Mouse (Mus musculus) macrophage (primary cell): ENCODE results near the gene Gm8764. TPM values are rescaled to one million over a fixed set of nuclear protein-coding genes. Genes with fewer than 3 reads are reported as not detected.
"Not testable (repeated sequence)": the region's sequence is repeated elsewhere in the genome, so short reads cannot be mapped to it uniquely, and the experiment has no call there.

Experiments
- H3K27ac ChIP-seq: fragments of 350-480 bp; formaldehyde crosslinking; 2 replicates; pipeline ENCODE4 v1.9.0; 2021
- H3K36me3 ChIP-seq: fragments of 350-480 bp; formaldehyde crosslinking; 2 replicates; pipeline ENCODE4 v1.9.0; 2021; ENCODE audit errors: inconsistent target
- H3K4me3 ChIP-seq: fragments of 350-480 bp; formaldehyde crosslinking; 2 replicates; pipeline ENCODE4 v1.9.0; 2021; ENCODE audit errors: inconsistent target
- H3K79me2 ChIP-seq: fragments of 350-480 bp; formaldehyde crosslinking; 2 replicates; pipeline ENCODE4 v1.9.0; 2021; ENCODE audit errors: inconsistent target
- WGBS: methylation state at CpG from one replicate; pipeline ENCODE4 v1.1.7; 2026; ENCODE audit warnings: inconsistent platforms; ENCODE audit not compliant: missing documents; 5-methylcytosine and 5-hydroxymethylcytosine counted together
- polyA plus RNA-seq: library from polyadenylated mRNA; stranded (reverse); fragments of 250-400 nt; gene quantifications from 3 replicates; pipeline ENCODE4 v1.2.4, GENCODE M21; 2018; ENCODE audit warnings: inconsistent platforms
- total RNA-seq, 78 experiments: library from RNA; depleted of rRNA; stranded (reverse); fragments of 250-400 nt; gene quantifications; 1 replicate in 9 of 78; 2 replicates in 24 of 78; 3 replicates in 43 of 78; 4 replicates in 2 of 78; pipeline ENCODE4 v1.2.4; 2018; ENCODE audit warnings: inconsistent platforms in 56 of 78

Gm8764 gene
- total RNA-seq (2018; cell fraction: chromatin; rRNA removed) = not detected
- not detected for total RNA-seq (2018; cell fraction: cytosol; rRNA removed)
- total RNA-seq (2018; cell fraction: nucleus; rRNA removed) = not detected
- not detected in 3 replicates for polyA plus RNA-seq

GRCm38 (mm10) chr10:104159706-104160105, at the start of gene Gm8764:
Gene Gm8764 (plus strand): TSS chr10:104160006.
- not testable (repeated sequence) for H3K79me2 ChIP-seq, H3K27ac ChIP-seq, H3K36me3 ChIP-seq, H3K4me3 ChIP-seq
- WGBS = no CpG with 5 or more reads among the region's 3 CpGs

- no peaks in the 10 kb centered on the region for H3K79me2 ChIP-seq
- whole genome bisulfite sequencing = 80% methylated on average over 3 of the region's 3 CpGs
- no peak overlapping the region for H3K27ac ChIP-seq
- no peak overlapping the region for H3K4me3 ChIP-seq
- no peaks in the 10 kb centered on the region for H3K36me3 ChIP-seq
Observed at GRCm38 (mm10) chr10:104110044-104110443, 49.8 kb upstream of the Gm8764 start.

GRCm38 (mm10) chr10:104118312-104118711, 41.5 kb upstream of the Gm8764 start:
- Histone ChIP-seq H3K4me3 (no peak overlapping the region), H3K27ac (no peak overlapping the region), H3K79me2 (no peaks in the 10 kb centered on the region), H3K36me3 (no peaks in the 10 kb centered on the region)
- 43% methylated on average over 2 of the region's 2 CpGs for WGBS

DNA sequence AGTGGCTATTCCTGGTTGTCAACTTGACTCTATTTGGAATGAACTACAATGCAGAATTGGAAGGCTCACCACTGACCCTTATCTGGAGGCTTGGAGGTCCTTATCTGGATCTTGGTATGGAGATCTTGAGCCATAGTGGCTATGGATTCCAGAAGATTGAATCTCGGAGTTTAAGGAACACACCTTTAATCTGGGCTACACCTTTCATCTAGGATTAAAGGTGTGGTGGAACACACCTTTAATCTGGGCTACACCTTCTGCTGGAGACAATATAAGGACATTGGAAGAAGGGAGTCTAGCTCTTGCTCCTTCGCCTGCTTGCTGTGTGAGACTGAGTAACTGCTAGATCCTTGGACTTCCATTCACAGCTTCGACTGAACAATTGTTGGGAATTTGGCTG, 17.1 kb upstream of the Gm8764 start, which contains the start of gene Gm21293:
Gm21293 (plus strand) TSS at position 301 of the 400 bp plus-strand sequence.
- H3K36me3 ChIP-seq, H3K79me2 ChIP-seq, H3K4me3 ChIP-seq, H3K27ac ChIP-seq: not testable (repeated sequence)
- WGBS = no CpG with 5 or more reads among the region's 3 CpGs

DNA sequence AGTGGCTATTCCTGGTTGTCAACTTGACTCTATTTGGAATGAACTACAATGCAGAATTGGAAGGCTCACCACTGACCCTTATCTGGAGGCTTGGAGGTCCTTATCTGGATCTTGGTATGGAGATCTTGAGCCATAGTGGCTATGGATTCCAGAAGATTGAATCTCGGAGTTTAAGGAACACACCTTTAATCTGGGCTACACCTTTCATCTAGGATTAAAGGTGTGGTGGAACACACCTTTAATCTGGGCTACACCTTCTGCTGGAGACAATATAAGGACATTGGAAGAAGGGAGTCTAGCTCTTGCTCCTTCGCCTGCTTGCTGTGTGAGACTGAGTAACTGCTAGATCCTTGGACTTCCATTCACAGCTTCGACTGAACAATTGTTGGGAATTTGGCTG, 8.6 kb upstream of the Gm8764 start, which contains the start of gene Gm6763:
Gm6763 (plus strand) TSS at position 301 of the 400 bp plus-strand sequence.
- not testable (repeated sequence) for H3K36me3 ChIP-seq, H3K79me2 ChIP-seq, H3K4me3 ChIP-seq, H3K27ac ChIP-seq
- no CpG with 5 or more reads among the region's 3 CpGs for WGBS

- not testable (repeated sequence) for H3K79me2 ChIP-seq, H3K4me3 ChIP-seq
- WGBS = no CpG with 5 or more reads among the region's 3 CpGs
Observed at GRCm38 (mm10) chr10:104168215-104168614, 8.4 kb downstream of the Gm8764 start, which contains the start of gene Gm21304. Gene Gm21304 (plus strand): TSS chr10:104168515.

GRCm38 (mm10) chr10:104176724-104177123, 16.9 kb downstream of the Gm8764 start, which contains the start of gene Gm21312:
Gene Gm21312 (plus strand): TSS chr10:104177024.
- H3K79me2 ChIP-seq, H3K4me3 ChIP-seq, H3K27ac ChIP-seq, H3K36me3 ChIP-seq: not testable (repeated sequence)
- no CpG with 5 or more reads among the region's 3 CpGs for WGBS

More at GRCm38 (mm10) chr10:104168215-104168614, 8.4 kb downstream of the Gm8764 start, which contains the start of gene Gm21304:
- not testable (repeated sequence) for H3K27ac ChIP-seq, H3K36me3 ChIP-seq

GRCm38 (mm10) chr10:104185233-104185632, 25.4 kb downstream of the Gm8764 start, which contains the start of gene Gm20765:
Gene Gm20765 (plus strand): TSS chr10:104185533.
- H3K27ac ChIP-seq, H3K36me3 ChIP-seq, H3K79me2 ChIP-seq, H3K4me3 ChIP-seq: not testable (repeated sequence)
- no CpG with 5 or more reads among the region's 3 CpGs for WGBS

DNA sequence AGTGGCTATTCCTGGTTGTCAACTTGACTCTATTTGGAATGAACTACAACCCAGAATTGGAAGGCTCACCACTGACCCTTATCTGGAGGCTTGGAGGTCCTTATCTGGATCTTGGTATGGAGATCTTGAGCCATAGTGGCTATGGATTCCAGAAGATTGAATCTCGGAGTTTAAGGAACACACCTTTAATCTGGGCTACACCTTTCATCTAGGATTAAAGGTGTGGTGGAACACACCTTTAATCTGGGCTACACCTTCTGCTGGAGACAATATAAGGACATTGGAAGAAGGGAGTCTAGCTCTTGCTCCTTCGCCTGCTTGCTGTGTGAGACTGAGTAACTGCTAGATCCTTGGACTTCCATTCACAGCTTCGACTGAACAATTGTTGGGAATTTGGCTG, 33.9 kb downstream of the Gm8764 start, which contains the start of gene Gm4340:
Gm4340 (plus strand) TSS at position 301 of the 400 bp plus-strand sequence.
- H3K4me3 ChIP-seq, H3K79me2 ChIP-seq, H3K27ac ChIP-seq, H3K36me3 ChIP-seq: not testable (repeated sequence)
- no CpG with 5 or more reads among the region's 3 CpGs for WGBS

GRCm38 (mm10) chr10:104209655-104210054, 49.8 kb downstream of the Gm8764 start:
- Histone ChIP-seq H3K36me3 (no peaks in the 10 kb centered on the region), H3K27ac (no peak overlapping the region), H3K4me3 (no peak overlapping the region), H3K79me2 (no peaks in the 10 kb centered on the region)
- no CpG with 5 or more reads among the region's 1 CpGs for WGBS

DNA sequence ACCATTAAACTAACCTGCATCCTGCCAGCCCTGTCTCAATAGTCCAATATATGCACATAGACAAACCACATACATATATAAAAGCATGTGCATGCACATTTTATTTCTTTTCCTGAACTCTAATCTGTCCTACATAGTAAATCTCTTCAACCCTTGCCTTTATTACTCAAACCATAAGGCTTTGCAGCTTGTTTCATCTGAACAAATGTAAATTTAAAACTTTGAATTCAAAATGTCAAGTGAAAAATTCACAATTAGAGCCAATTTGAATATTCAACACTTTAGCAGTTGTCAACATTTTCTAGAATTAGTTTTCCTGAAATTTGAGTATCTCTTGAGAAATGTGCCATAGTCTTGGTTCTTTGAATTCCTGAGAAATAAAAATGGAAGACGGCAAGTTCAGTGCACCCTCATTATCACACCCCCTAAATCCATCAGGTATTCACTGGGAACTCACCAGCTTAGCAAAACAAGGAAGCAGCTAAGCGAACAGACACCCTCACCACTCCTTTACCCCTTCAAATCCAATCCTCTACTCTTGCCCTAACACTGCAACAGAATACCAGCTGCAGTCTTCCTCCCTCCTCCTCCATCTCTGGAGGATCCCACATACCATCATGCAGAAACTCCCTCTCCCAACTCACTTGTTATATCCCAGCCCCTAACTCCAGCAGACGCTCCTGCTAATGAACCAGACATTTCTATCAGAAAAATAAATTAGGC, 50.6 kb downstream of the Gm8764 start:
- H3K79me2 ChIP-seq = no peaks in the 10 kb centered on the region
- H3K27ac ChIP-seq = no peak overlapping the region
- WGBS = 87% methylated on average over 3 of the region's 3 CpGs
- no peaks in the 10 kb centered on the region for H3K36me3 ChIP-seq
- H3K4me3 ChIP-seq = no peak overlapping the region

Other genes with a start within 250 kb of the Gm8764 start
- not detected in 3 replicates for gene Gm21293, start 17.0 kb upstream of the Gm8764 start, polyA plus RNA-seq
- not detected in 3 replicates for gene Gm6763, start 8.5 kb upstream of the Gm8764 start, polyA plus RNA-seq
- not detected in 3 replicates for gene Gm21304, start 8.5 kb downstream of the Gm8764 start, polyA plus RNA-seq
- gene Gm21312, start 17.0 kb downstream of the Gm8764 start, polyA plus RNA-seq = not detected in 3 replicates
- not detected in 3 replicates for gene Gm20765, start 25.5 kb downstream of the Gm8764 start, polyA plus RNA-seq
- not detected in 3 replicates for gene Gm4340, start 34.0 kb downstream of the Gm8764 start, polyA plus RNA-seq